Mouse (Mus musculus) liver, adult 2 months (tissue): ENCODE data around the gene Pecam1.

Experiments
- CTCF ChIP-seq: fragments of 200-500 bp; IDR thresholded peaks from 2 replicates; pipeline ENCODE4 v1.5.1; 2011; ENCODE audit warnings: low read depth, low read length, control low read depth
- POLR2A ChIP-seq: fragments of 200-500 bp; IDR thresholded peaks from 2 replicates; pipeline ENCODE4 v1.6.1; 2011; ENCODE audit warnings: low read length, control low read depth; ENCODE audit not compliant: insufficient read depth; ENCODE audit errors: extremely low read depth

DNA sequence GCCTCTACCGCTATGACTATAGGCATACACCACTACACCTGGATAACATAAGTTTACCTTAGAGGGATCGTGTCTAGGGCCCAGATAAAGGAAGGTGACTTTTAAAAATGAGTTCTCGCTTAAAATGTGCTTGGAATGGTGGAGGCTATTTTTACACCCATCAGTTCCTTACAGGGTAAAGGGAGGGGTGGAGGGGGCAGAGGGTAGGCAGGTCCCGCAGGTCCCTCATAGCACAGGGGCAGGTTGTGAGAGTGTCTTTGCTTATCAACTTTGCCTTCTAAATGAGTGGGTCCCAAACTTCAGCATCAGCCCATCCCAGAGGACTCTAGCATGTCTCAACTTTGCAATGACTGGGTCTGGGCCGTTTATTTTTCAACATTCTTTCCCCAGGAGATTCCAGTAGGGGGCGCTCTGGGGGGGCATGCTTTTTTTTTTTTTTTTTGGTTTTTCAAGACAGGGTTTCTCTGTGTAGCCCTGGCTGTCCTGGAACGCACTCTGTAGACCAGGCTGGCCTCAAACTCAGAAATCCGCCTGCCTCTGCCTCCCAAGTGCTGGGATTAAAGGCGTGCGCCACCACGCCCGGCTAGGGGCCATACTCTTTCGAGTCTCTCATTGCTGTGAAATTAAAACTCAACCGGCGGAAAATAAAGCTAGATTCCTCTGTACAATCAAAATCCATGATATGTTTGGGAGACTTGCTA lies 136.6 kb downstream of the Pecam1 start:
- TF ChIP-seq POLR2A (no peak), CTCF (no peak)
